Mouse (Mus musculus) limb, embryonic 10.5 days (tissue): ENCODE measurements around the gene Ccdc137. TPM values are rescaled to one million over a fixed set of nuclear protein-coding genes. Genes with fewer than 3 reads are reported as not detected.

Source experiments
- DNase-seq: peaks from one replicate; pipeline ENCODE4 v3.0.0-alpha.2; 2017; ENCODE audit warnings: low spot score
- H3K27ac ChIP-seq: fragments of 300-500 bp; sonication (generic); 2 replicates; pipeline ENCODE4 v1.5.1; 2016; ENCODE audit warnings: mild to moderate bottlenecking
- H3K27me3 ChIP-seq: fragments of 300-500 bp; sonication (generic); 2 replicates; pipeline ENCODE4 v1.6.1; 2016; ENCODE audit warnings: low read depth, mild to moderate bottlenecking; ENCODE audit not compliant: poor library complexity, severe bottlenecking
- H3K36me3 ChIP-seq: fragments of 300-500 bp; sonication (generic); 2 replicates; pipeline ENCODE4 v1.6.1; 2016; ENCODE audit warnings: mild to moderate bottlenecking, moderate library complexity
- H3K4me1 ChIP-seq: fragments of 300-500 bp; sonication (generic); 2 replicates; pipeline ENCODE4 v1.6.1; 2016
- H3K4me3 ChIP-seq: fragments of 300-500 bp; sonication (generic); 2 replicates; pipeline ENCODE4 v1.5.1; 2016; ENCODE audit warnings: mild to moderate bottlenecking, moderate library complexity
- H3K9me3 ChIP-seq: fragments of 300-500 bp; sonication (generic); replicated peaks from 2 replicates; pipeline ENCODE4 v1.6.1; 2016; ENCODE audit warnings: mild to moderate bottlenecking
- WGBS: fragments of 180-500 bp; shearing (Covaris S2); methylation state at CpG from one replicate; pipeline ENCODE4 v1.1.7; 2016; 5-methylcytosine and 5-hydroxymethylcytosine counted together
- polyA plus RNA-seq: library from polyadenylated mRNA; unstranded; fragments of >200 nt; fragmentation: Nextera tagmentation; extraction: Ambion mirVana; gene quantifications from 2 replicates; pipeline ENCODE4 v1.2.1, GENCODE M21; 2016

Gene Ccdc137
- polyA plus RNA-seq, 1 experiment from 2014 or later, result 48.9 TPM

DNA sequence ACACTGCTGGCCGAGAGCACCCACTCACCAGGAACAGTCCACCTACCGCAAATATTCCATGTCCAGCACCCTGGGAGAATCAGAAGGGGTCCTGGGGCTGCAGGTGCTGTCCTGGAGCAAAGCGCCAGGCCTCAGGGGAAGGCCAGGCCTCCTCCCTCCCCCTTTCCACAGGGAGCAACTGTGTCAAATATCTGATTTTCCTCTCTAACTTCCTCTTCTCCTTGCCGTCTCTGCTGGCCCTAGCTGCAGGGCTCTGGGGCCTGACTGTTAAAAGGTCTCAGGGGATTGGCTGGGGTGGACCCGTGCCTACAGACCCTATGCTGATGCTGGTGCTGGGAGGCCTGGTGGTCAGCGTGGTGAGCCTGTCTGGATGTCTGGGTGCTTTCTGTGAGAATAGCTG, 13.8 kb upstream of the Ccdc137 start:
- DNase-seq, result no peak
- H3K27ac ChIP-seq, result no peak overlapping the region; the same call in 1 of the 2 replicates
- 73% methylated on average over 6 of the region's 6 CpGs for WGBS

DNA sequence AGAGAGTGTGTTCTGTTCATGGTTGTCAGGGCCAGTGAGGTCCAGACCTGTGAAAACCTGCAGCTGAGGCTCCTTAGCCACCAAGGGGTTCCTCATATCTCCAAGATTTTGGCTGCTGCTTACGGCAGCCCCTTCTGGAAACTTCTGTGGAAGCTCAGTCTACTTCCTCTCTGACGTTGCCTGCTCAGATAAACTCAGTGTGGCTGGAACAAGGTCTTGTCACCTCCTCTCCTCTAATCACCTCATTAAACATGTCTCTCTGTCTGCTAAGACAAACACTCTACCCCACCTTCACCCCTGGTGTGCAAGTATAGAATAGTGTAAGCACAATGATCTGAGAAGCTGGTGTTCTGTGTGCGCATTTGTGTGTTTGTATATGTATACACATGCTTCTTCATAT, 12.4 kb upstream of the Ccdc137 start:
- WGBS, result 77% methylated on average over 3 of the region's 3 CpGs
- H3K4me3 ChIP-seq, result no peak overlapping the region

More for the DNA sequence above, 13.8 kb upstream of the Ccdc137 start:
- no peaks in the 10 kb centered on the region for H3K27me3 ChIP-seq
- peaks cover 7% of the 10 kb centered on the region; the same call in 1 of the 2 replicates for H3K4me1 ChIP-seq
- H3K36me3 ChIP-seq, result no peaks in the 10 kb centered on the region
- H3K9me3 ChIP-seq, result no peaks in the 10 kb centered on the region
- no peak overlapping the region for H3K4me3 ChIP-seq

DNA sequence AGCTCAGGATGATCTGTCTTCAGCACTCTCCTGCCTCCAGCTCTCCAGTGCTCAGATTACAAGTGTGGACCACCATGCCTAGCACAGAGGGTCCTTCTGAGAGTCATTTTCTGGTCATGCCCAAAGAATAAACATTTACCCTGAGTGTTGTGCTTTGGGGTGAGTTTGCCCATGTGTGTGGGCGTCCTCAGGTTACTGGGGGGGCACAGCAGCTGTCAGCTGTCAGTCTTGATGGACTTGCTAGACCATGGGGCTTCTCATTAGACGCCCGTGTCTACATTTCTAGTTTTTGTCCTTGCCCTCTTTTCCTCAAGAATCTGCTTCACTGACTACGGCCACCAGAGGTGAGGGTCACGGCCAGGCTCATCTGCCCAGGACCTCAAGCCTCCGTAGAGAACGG, 10.7 kb upstream of the Ccdc137 start:
- WGBS, result 84% methylated on average over 7 of the region's 7 CpGs
- Histone ChIP-seq H3K9me3 (no peaks in the 10 kb centered on the region), H3K36me3 (no peaks in the 10 kb centered on the region), H3K27ac (no peak overlapping the region), H3K4me1 (peaks cover 7% of the 10 kb centered on the region; the same call in 1 of the 2 replicates), H3K4me3 (no peak overlapping the region), H3K27me3 (no peaks in the 10 kb centered on the region)
- no peak for DNase-seq

More for the DNA sequence above, 12.4 kb upstream of the Ccdc137 start:
- no peaks in the 10 kb centered on the region for H3K36me3 ChIP-seq
- no peaks in the 10 kb centered on the region for H3K27me3 ChIP-seq
- H3K27ac ChIP-seq, result no peak overlapping the region; the same call in 1 of the 2 replicates
- H3K4me1 ChIP-seq, result peaks cover 7% of the 10 kb centered on the region; the same call in 1 of the 2 replicates
- no peaks in the 10 kb centered on the region for H3K9me3 ChIP-seq
- DNase-seq, result no peak

DNA sequence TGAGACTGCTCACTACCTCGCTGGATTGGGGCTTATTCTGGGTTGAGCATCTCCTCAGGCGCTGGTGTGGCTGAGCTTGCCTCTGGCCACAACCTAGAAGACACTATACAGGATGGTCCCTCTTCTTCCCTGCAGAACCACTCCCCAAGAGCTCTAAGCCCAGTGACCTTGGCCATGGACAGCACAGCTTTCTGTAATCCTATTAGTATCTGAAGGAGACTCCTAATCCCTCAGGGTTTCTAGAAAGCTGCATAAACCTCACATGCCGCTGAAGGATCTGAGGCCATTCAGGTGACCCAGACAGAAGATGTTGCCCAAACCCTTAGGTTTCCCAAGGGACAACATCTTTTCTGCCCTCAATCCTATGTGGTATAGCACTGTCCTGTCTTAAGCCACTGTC, 5.7 kb upstream of the Ccdc137 start:
- Histone ChIP-seq H3K27ac (no peak overlapping the region), H3K9me3 (no peaks in the 10 kb centered on the region), H3K27me3 (no peaks in the 10 kb centered on the region), H3K4me3 (no peak overlapping the region), H3K36me3 (peaks cover 13% of the 10 kb centered on the region), H3K4me1 (peaks cover 14% of the 10 kb centered on the region)
- 70% methylated on average over 3 of the region's 3 CpGs for WGBS
- no peak for DNase-seq

DNA sequence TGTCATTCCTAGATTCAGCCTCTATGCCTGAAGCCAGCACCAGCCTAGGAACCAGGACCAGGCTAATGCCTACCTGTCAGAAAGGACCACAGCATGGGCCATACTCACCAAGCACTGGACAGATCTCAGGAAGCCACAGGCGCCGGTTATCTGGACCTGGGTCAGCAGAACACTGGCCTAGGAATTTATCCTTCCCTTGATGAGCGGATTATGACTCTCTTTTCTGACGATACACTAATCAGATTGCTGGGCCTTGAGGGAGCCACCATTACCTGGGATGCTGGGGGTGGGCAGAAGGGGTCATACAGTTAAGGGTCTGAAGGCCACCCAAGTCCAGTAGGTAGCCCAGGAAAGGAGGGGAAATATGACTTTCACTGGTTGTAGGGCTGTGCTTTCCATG, 4.6 kb upstream of the Ccdc137 start, which contains the start of gene Pde6g:
Pde6g (minus strand) TSS at position 195 of the 400 bp plus-strand sequence.
- no peaks in the 10 kb centered on the region for H3K9me3 ChIP-seq
- 84% methylated on average over 4 of the region's 4 CpGs for WGBS
- no peak for DNase-seq

DNA sequence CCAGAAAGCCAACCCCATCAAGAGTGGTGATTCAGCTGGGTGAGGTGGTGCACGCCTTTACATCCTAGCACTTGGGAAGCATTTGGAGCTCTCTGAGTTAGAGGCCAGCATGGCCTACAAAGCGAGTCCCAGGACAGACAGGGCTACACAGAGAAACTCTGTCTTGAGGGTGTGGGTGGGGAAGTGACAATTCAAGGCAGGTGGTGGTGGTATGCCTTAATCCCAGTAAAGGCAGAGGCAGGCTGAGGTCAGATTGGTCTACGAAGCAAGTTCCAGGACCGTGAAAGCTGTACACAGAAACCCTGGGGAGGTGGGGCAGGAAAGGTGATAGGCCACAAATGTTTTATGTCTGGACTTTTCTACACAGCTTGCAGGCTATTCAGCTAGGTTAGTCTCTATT, 3.0 kb upstream of the Ccdc137 start:
- Histone ChIP-seq H3K36me3 (peaks cover 28% of the 10 kb centered on the region), H3K4me1 (peaks cover 28% of the 10 kb centered on the region), H3K27me3 (no peaks in the 10 kb centered on the region), H3K9me3 (no peaks in the 10 kb centered on the region), H3K27ac (no peak overlapping the region), H3K4me3 (no peak overlapping the region)
- WGBS, result 95% methylated on average over 4 of the region's 4 CpGs
- no peak for DNase-seq

More for the DNA sequence above, 4.6 kb upstream of the Ccdc137 start, which contains the start of gene Pde6g:
- H3K36me3 ChIP-seq, result peaks cover 16% of the 10 kb centered on the region
- no peak within 1 kb of the TSS for H3K4me3 ChIP-seq
- H3K27ac ChIP-seq, result no peak within 1 kb of the TSS
- no peaks in the 10 kb centered on the region for H3K27me3 ChIP-seq
- H3K4me1 ChIP-seq, result peaks cover 22% of the 10 kb centered on the region

DNA sequence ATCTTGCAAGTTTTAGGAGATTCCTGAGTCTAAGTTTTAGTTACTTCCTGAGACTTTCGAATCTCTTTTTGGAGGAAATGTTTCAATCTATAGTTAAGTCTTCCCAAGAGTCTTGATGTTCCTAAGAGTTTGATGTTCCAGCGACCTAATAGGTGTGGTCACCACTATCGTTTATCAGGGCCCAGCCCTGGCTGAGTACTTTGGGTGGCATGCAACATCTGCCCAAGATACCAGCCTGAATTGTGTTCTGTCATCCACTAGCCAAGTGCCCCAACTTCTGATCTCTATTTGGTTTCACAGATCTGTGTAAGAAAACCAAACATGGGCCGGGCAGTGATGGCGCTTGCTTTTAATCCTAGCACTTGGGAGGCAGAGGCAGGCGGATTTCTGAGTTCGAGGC, 2.5 kb upstream of the Ccdc137 start:
- WGBS, result 96% methylated on average over 7 of the region's 7 CpGs
- no peak for DNase-seq
- H3K9me3 ChIP-seq, result no peaks in the 10 kb centered on the region
- peaks cover 28% of the 10 kb centered on the region for H3K4me1 ChIP-seq
- no peaks in the 10 kb centered on the region for H3K27me3 ChIP-seq
- peaks cover 32% of the 10 kb centered on the region for H3K36me3 ChIP-seq
- H3K4me3 ChIP-seq, result no peak overlapping the region
- H3K27ac ChIP-seq, result no peak overlapping the region

DNA sequence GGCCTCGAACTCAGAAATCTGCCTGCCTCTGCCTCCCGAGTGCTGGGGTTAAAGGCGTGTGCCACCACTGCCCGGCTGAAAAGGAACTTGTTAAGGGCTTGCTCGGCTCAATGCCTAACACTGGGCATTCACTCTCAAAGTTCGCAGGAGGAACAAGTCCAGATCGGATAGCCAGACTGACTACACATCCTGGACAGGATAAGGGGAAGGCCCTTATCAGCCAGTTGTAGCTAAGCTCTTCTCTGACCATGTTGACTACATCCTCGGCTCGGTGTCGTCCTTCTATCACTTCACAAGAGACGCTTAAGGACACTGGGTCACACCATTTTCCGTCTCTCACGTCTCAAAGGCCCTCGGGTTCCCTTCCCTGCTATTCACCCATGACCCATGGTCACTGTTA, 545 bp upstream of the Ccdc137 start:
- no peak for DNase-seq
- Histone ChIP-seq H3K27ac (peak overlapping the region; percentile 97), H3K4me1 (peaks cover 31% of the 10 kb centered on the region), H3K27me3 (no peaks in the 10 kb centered on the region), H3K36me3 (peaks cover 51% of the 10 kb centered on the region), H3K4me3 (peak overlapping the region; percentile 98), H3K9me3 (no peaks in the 10 kb centered on the region)
- 38% methylated on average over 14 of the region's 14 CpGs for WGBS

DNA sequence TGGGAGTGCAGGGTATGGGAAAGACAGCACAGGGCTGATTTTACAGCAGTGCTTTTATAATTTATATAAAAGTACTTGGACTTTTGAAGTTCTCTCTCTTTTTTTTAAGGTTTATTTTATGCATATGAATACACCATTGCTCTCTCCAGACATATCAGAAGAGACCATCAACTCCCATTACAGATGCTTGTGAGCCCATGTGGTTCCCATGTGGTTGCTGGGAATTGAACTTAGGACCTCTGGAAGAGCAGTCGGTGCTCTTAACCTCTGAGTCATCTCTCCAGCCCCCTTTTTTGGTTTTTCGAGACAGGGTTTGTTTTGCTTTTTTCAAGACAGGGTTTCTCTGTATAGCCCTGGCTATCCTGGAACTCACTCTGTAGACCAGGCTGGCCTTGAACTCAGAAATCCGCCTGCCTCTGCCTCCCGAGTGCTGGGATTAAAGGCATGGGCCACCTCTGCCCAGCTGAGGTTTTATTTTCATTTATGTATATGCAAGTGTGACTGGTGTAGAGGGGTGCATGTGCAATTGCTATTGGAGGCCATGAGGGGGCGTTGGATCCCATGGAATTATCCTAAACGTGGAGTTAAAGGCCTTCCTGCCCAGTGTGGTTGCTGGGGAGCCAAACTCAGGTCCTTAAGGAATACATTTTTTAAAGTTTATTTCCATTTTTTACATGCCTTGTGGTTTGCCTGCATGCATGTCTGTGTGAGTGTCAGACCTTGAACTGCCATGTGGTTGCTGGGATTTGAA, 1.1 kb downstream of the Ccdc137 start:
- peak overlapping the region; percentile 98 for H3K4me3 ChIP-seq
- peaks cover 31% of the 10 kb centered on the region for H3K4me1 ChIP-seq
- WGBS, result 71% methylated on average over 6 of the region's 6 CpGs
- peak overlapping the region; percentile 97 for H3K27ac ChIP-seq
- H3K27me3 ChIP-seq, result no peaks in the 10 kb centered on the region
- DNase-seq, result no peak
- no peaks in the 10 kb centered on the region for H3K9me3 ChIP-seq
- H3K36me3 ChIP-seq, result peaks cover 68% of the 10 kb centered on the region

DNA sequence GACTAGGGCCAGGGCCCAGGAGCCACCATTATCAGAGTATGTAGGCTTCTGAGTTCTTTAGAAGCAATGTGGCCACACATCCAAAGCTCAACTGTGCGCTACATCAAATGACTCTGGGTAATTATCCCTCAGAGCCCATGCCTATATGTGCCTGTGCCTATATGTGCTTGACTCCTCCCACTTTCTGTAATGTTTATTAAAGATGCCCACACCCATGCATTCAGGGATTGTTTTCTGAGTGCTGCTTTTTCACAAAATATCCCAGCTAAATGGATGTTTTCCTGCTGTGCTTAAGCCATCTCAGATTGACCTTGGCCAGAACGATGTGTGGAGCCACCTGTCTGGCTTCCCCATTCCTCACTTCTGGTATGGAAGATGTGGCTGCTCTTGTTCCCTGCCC, 5.6 kb downstream of the Ccdc137 start:
- no peak overlapping the region for H3K4me3 ChIP-seq
- H3K9me3 ChIP-seq, result no peaks in the 10 kb centered on the region
- 88% methylated on average over 2 of the region's 2 CpGs for WGBS
- no peaks in the 10 kb centered on the region for H3K27me3 ChIP-seq
- no peak for DNase-seq
- no peak overlapping the region for H3K27ac ChIP-seq
- peaks cover 35% of the 10 kb centered on the region for H3K4me1 ChIP-seq
- peaks cover 70% of the 10 kb centered on the region for H3K36me3 ChIP-seq

DNA sequence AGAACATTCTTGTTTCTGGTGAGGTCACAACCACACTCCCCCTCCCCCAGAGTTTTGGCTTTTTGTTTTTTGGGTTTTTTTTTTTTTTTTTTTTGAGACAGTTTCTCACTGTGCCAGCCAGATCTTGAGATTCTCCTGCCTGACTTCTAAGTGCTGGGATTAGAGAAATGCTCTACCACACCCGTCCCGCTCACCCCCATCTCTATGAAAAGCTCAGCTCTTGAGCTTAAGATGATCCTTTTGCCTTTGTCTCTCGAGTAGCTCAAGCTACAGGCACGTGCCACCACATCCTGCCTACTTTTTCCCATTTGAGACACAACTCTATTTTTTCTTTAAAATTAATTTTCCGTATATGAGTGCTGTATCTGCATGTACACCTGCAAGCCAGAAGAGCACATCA, 6.5 kb downstream of the Ccdc137 start:
- Histone ChIP-seq H3K27me3 (no peaks in the 10 kb centered on the region), H3K27ac (no peak overlapping the region), H3K4me1 (peaks cover 29% of the 10 kb centered on the region), H3K36me3 (peaks cover 68% of the 10 kb centered on the region), H3K9me3 (no peaks in the 10 kb centered on the region), H3K4me3 (no peak overlapping the region)
- 89% methylated on average over 5 of the region's 5 CpGs for WGBS
- DNase-seq, result no peak

DNA sequence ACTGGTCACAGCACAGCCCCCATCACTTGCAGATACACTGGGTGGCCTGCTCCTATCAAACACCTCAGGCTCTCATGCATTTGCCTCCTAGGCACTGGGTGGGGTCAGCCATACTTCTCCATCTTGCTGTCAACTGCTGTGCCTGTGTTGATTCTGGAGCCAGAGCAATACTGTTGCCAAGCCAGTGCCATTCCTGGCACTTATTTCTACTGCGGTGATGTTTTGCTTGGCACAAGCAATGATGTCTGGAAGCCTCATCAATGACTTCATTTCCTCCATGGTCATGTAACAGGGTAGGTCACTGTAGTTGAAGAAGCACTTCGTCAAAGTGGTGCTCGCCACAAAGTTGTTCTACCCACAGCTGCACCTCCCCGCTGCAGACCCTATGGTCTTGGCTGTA, 7.6 kb downstream of the Ccdc137 start:
- H3K36me3 ChIP-seq, result peaks cover 69% of the 10 kb centered on the region

DNA sequence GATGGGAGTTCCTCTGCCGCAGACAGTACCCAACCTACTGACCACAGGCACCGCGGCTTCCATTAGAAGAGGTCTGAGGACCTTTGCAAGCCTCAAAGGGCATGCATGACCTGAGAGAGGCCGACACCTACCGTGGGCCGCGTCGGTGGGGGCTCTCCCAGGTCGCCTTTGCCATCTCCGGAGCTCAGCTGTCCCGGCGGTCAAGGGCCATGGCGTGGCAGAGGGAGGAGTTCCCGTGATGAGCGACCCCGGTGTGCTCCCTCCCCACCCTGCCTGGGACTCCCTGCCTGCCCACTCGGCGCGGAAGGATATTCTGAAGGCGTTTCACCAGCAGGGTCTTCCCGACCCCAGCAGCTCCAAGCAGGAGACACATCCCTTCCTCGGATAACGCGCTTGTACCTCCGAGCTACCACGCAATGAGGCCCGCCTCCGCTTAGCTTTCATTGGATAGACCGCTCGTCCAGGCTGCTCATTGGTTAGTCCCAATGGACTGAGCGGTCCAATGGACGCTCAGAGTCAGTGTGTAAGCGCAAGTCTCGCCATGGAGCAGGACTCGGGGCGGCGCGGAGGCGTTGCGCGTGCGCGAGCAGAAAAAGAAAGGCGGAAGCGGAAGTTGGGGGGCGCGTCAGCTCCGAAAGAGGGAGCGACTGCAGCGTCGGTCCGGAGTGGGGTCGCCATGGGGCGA, 9.3 kb downstream of the Ccdc137 start, which contains the start of gene Arl16:
Arl16 (minus strand) TSS at position 557 of the 685 bp plus-strand sequence.
- under 1% methylated on average over 54 of the region's 54 CpGs for WGBS
- H3K4me1 ChIP-seq, result peaks cover 27% of the 10 kb centered on the region
- peaks cover 69% of the 10 kb centered on the region for H3K36me3 ChIP-seq
- no peaks in the 10 kb centered on the region for H3K27me3 ChIP-seq
- peak; percentile 99 for DNase-seq
- peak within 1 kb of the TSS; percentile 88 for H3K4me3 ChIP-seq
- no peaks in the 10 kb centered on the region for H3K9me3 ChIP-seq
- peak within 1 kb of the TSS; percentile 88 for H3K27ac ChIP-seq

More for the DNA sequence above, 7.6 kb downstream of the Ccdc137 start:
- Histone ChIP-seq H3K27ac (no peak overlapping the region), H3K27me3 (no peaks in the 10 kb centered on the region), H3K9me3 (no peaks in the 10 kb centered on the region), H3K4me3 (peak overlapping the region; percentile 88), H3K4me1 (peaks cover 29% of the 10 kb centered on the region)
- no peak for DNase-seq
- 97% methylated on average over 4 of the region's 4 CpGs for WGBS
